8 mouse cellular contexts compared by ENCODE assay signal in the genomic region with DNA sequence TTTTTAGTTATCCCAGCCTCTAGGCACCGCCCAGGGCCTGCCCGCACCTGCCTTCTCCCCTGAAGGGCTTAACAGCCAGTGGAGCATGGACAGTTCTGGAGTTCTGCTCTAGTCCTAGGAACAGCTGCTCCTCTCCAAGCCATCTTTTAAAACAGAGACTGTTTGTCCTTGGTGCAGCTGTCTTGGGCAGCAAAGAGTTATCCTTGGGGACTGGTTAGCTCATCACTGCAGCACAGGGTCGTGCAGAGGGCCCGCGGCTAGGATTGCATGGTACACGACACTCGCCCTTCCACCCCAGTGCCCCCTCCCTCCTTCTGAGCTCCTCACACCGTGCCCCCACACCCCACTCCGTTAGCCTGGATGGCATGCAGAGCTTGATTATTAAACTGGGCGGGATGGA. TPM values are rescaled to one million over a fixed set of nuclear protein-coding genes. Genes with fewer than 3 reads are reported as not detected.
DNase-seq lines count a peak whose midpoint lies in the region; ATAC-seq and TF ChIP-seq lines count a peak whose summit lies in the region.

No protein-coding gene starts in this region.

- ATAC-seq in kidney, embryonic 14.5 days (ENCODE audit: low FRiP score, low TSS enrichment): peak; percentile 21; the same call in 1 of the 2 replicates
- ATAC-seq in embryonic facial prominence, embryonic 12.5 days (ENCODE audit: insufficient number of reproducible peaks, insufficient read depth, low FRiP score, low TSS enrichment): no peak
- ATAC-seq in hindbrain, embryonic 11.5 days (ENCODE audit: low FRiP score): no peak
- ATAC-seq in midbrain, embryonic 15.5 days (replicated peaks): no peak
- ATAC-seq in inflammation-experienced regulatory T-cells, adult 6 months: no peak

- H3K27ac ChIP-seq in kidney, embryonic 14.5 days (ENCODE audit: low read depth, low read length): peak overlapping the region; percentile 78; the same call in 1 of the 2 replicates
- H3K27ac ChIP-seq in embryonic facial prominence, embryonic 12.5 days: no peak overlapping the region; the same call in 1 of the 2 replicates
- peak overlapping the region; percentile 42; the same call in 1 of the 2 replicates for H3K27ac ChIP-seq in hindbrain, embryonic 11.5 days (ENCODE audit: low read depth, low read length)
- H3K27ac ChIP-seq in midbrain, embryonic 15.5 days: no peak overlapping the region
- no peak overlapping the region for H3K27ac ChIP-seq in thymus, adult 2 months (ENCODE audit: control insufficient read depth, insufficient read depth, low read length)

- no peak for TF ChIP-seq CTCF in thymus, adult 2 months (IDR thresholded peaks at IDR 0.05; ENCODE audit: borderline replicate concordance, control insufficient read depth, extremely low read depth, insufficient read depth, low read length, poor library complexity)

- H3K9ac ChIP-seq in kidney, embryonic 14.5 days (ENCODE audit: low read depth, low read length): 0 out of 2 replicates have a peak overlapping the region, but pooled peaks have one; percentile 2
- H3K9ac ChIP-seq in embryonic facial prominence, embryonic 12.5 days: peak overlapping the region; percentile 20; the same call in 1 of the 2 replicates
- H3K9ac ChIP-seq in hindbrain, embryonic 11.5 days (ENCODE audit: low read depth, low read length): peak overlapping the region; percentile 34; the same call in 1 of the 2 replicates
- H3K9ac ChIP-seq in midbrain, embryonic 15.5 days: peak overlapping the region; percentile 32; the same call in 1 of the 2 replicates

- no peak overlapping the region for H3K4me3 ChIP-seq in kidney, embryonic 14.5 days (ENCODE audit: low read length)
- no peak overlapping the region for H3K4me3 ChIP-seq in embryonic facial prominence, embryonic 12.5 days
- peak overlapping the region; percentile 8; the same call in 1 of the 2 replicates for H3K4me3 ChIP-seq in hindbrain, embryonic 11.5 days (ENCODE audit: low read depth, low read length)
- peak overlapping the region; percentile 82; the same call in 1 of the 2 replicates for H3K4me3 ChIP-seq in midbrain, embryonic 15.5 days
- no peak overlapping the region for H3K4me3 ChIP-seq in thymus, adult 2 months (ENCODE audit: control insufficient read depth, insufficient read depth, low read length)

- peaks cover 41% of the 10 kb centered on the region for H3K4me1 ChIP-seq in kidney, embryonic 14.5 days (ENCODE audit: control insufficient read depth, insufficient read depth, low read length)
- H3K4me1 ChIP-seq in embryonic facial prominence, embryonic 12.5 days: peaks cover 34% of the 10 kb centered on the region
- H3K4me1 ChIP-seq in hindbrain, embryonic 11.5 days (replicated peaks; ENCODE audit: control insufficient read depth, insufficient read depth, low read length): peaks cover 10% of the 10 kb centered on the region; the same call in 1 of the 2 replicates
- H3K4me1 ChIP-seq in midbrain, embryonic 15.5 days: peaks cover 48% of the 10 kb centered on the region
- peaks cover 26% of the 10 kb centered on the region for H3K4me1 ChIP-seq in thymus, adult 2 months (replicated peaks; ENCODE audit: control insufficient read depth, insufficient read depth, low read length)

- 34% methylated on average over 10 of the region's 10 CpGs for WGBS in kidney, embryonic 14.5 days
- 57% methylated on average over 10 of the region's 10 CpGs for WGBS in embryonic facial prominence, embryonic 12.5 days
- WGBS in hindbrain, embryonic 11.5 days: 69% methylated on average over 10 of the region's 10 CpGs
- WGBS in midbrain, embryonic 15.5 days: 46% methylated on average over 10 of the region's 10 CpGs
- WGBS in thymus, adult 2 months: 87% methylated on average over 10 of the region's 10 CpGs

- no peaks in the 10 kb centered on the region for H3K27me3 ChIP-seq in kidney, embryonic 14.5 days (ENCODE audit: control insufficient read depth, insufficient read depth, low read length)
- no peaks in the 10 kb centered on the region for H3K27me3 ChIP-seq in embryonic facial prominence, embryonic 12.5 days
- H3K27me3 ChIP-seq in hindbrain, embryonic 11.5 days (ENCODE audit: control insufficient read depth, insufficient read depth, low read length): no peaks in the 10 kb centered on the region
- no peaks in the 10 kb centered on the region for H3K27me3 ChIP-seq in midbrain, embryonic 15.5 days (replicated peaks)
- H3K27me3 ChIP-seq in thymus, adult 2 months (ENCODE audit: control insufficient read depth, insufficient read depth, low read length): no peaks in the 10 kb centered on the region

- no peaks in the 10 kb centered on the region for H3K9me3 ChIP-seq in kidney, embryonic 14.5 days (ENCODE audit: control insufficient read depth, low read length)
- no peaks in the 10 kb centered on the region for H3K9me3 ChIP-seq in embryonic facial prominence, embryonic 12.5 days
- no peaks in the 10 kb centered on the region for H3K9me3 ChIP-seq in hindbrain, embryonic 11.5 days (ENCODE audit: control insufficient read depth, low read length)
- H3K9me3 ChIP-seq in midbrain, embryonic 15.5 days: no peaks in the 10 kb centered on the region

- no peak for TF ChIP-seq POLR2A in thymus, adult 2 months (IDR thresholded peaks at IDR 0.05; ENCODE audit: control insufficient read depth, extremely low read depth, insufficient read depth, low read length, poor library complexity)

- no peak for DNase-seq in kidney, postnatal 10 days
- DNase-seq in hindbrain, embryonic 11.5 days (ENCODE audit: low spot score): no peak
- no peak for DNase-seq in thymus, adult 2 months
- DNase-seq in thymus, postnatal 4 days: no peak

- peak overlapping the region; percentile 89; the same call in 1 of the 2 replicates for H3K4me2 ChIP-seq in kidney, embryonic 14.5 days (replicated peaks; ENCODE audit: low read depth, low read length)
- H3K4me2 ChIP-seq in embryonic facial prominence, embryonic 12.5 days (replicated peaks): peak overlapping the region; percentile 93
- H3K4me2 ChIP-seq in hindbrain, embryonic 11.5 days (replicated peaks; ENCODE audit: low read depth, low read length): peak overlapping the region; percentile 91
- peak overlapping the region; percentile 96 for H3K4me2 ChIP-seq in midbrain, embryonic 15.5 days

- H3K36me3 ChIP-seq in kidney, embryonic 14.5 days (ENCODE audit: control insufficient read depth, insufficient read depth, low read length): peaks cover 14% of the 10 kb centered on the region
- peaks cover 35% of the 10 kb centered on the region for H3K36me3 ChIP-seq in embryonic facial prominence, embryonic 12.5 days
- no peaks in the 10 kb centered on the region for H3K36me3 ChIP-seq in hindbrain, embryonic 11.5 days (ENCODE audit: control insufficient read depth, insufficient read depth, low read length)
- H3K36me3 ChIP-seq in midbrain, embryonic 15.5 days (replicated peaks): peaks cover 10% of the 10 kb centered on the region
- peaks cover 6% of the 10 kb centered on the region; the same call in 1 of the 2 replicates for H3K36me3 ChIP-seq in thymus, adult 2 months (ENCODE audit: control insufficient read depth, insufficient read depth, low read length)

RNA-seq across cellular contexts. Expression of gene Iffo1, which starts 2.3 kb away (rescaled TPM):
- polyA plus RNA-seq in kidney, embryonic 14.5 days (2014; fragmentation: Nextera tagmentation; extraction: Ambion mirVana): 7.0 and 7.4 TPM in 2 replicates
- 19.1 and 24.0 TPM in 2 replicates for polyA plus RNA-seq in embryonic facial prominence, embryonic 12.5 days (2016; fragmentation: Nextera tagmentation; extraction: Ambion mirVana)
- polyA plus RNA-seq in hindbrain, embryonic 11.5 days (2014; fragmentation: Nextera tagmentation; extraction: Ambion mirVana): 10.3 and 10.4 TPM in 2 replicates
- polyA plus RNA-seq in midbrain, embryonic 15.5 days (2015; fragmentation: Nextera tagmentation; extraction: Ambion mirVana): 22.0 and 23.3 TPM in 2 replicates
- 10 to 100 TPM in 1 of 3 experiments, 1 to 10 TPM in 2; 6.9 to 12.4 (median 9.8) TPM for polyA plus RNA-seq in inflammation-experienced regulatory T-cells, adult 6 months (2017; shearing (Covaris generic))
- polyA plus RNA-seq in thymus, adult 2 months (2012; rRNA removed): 90.4 and 94.6 TPM in 2 replicates

RNA-seq across cellular contexts. Expression of gene Nop2, which starts 15.6 kb away (rescaled TPM):
- 58.2 and 67.2 TPM in 2 replicates for polyA plus RNA-seq in kidney, embryonic 14.5 days (2014; fragmentation: Nextera tagmentation; extraction: Ambion mirVana)
- polyA plus RNA-seq in embryonic facial prominence, embryonic 12.5 days (2016; fragmentation: Nextera tagmentation; extraction: Ambion mirVana): 68.0 and 70.1 TPM in 2 replicates
- 45.3 and 58.8 TPM in 2 replicates for polyA plus RNA-seq in hindbrain, embryonic 11.5 days (2014; fragmentation: Nextera tagmentation; extraction: Ambion mirVana)
- polyA plus RNA-seq in midbrain, embryonic 15.5 days (2015; fragmentation: Nextera tagmentation; extraction: Ambion mirVana): 48.4 and 49.1 TPM in 2 replicates
- polyA plus RNA-seq in inflammation-experienced regulatory T-cells, adult 6 months (2017; shearing (Covaris generic)): 10 to 100 TPM; 32.7 to 50.7 (median 48.1) TPM
- 26.4 and 28.6 TPM in 2 replicates for polyA plus RNA-seq in thymus, adult 2 months (2012; rRNA removed)

RNA-seq across cellular contexts. Expression of gene Gapdh, which starts 18.9 kb away (rescaled TPM):
- 2,196 and 2,293 TPM in 2 replicates for polyA plus RNA-seq in kidney, embryonic 14.5 days (2014; fragmentation: Nextera tagmentation; extraction: Ambion mirVana)
- 1,846 and 1,855 TPM in 2 replicates for polyA plus RNA-seq in embryonic facial prominence, embryonic 12.5 days (2016; fragmentation: Nextera tagmentation; extraction: Ambion mirVana)
- 2,070 and 2,095 TPM in 2 replicates for polyA plus RNA-seq in hindbrain, embryonic 11.5 days (2014; fragmentation: Nextera tagmentation; extraction: Ambion mirVana)
- polyA plus RNA-seq in midbrain, embryonic 15.5 days (2015; fragmentation: Nextera tagmentation; extraction: Ambion mirVana): 1,389 and 1,453 TPM in 2 replicates
- 100 to 1,000 TPM; 217 to 463 (median 365) TPM for polyA plus RNA-seq in inflammation-experienced regulatory T-cells, adult 6 months (2017; shearing (Covaris generic))
- polyA plus RNA-seq in thymus, adult 2 months (2012; rRNA removed): 3,688 and 4,326 TPM in 2 replicates

RNA-seq across cellular contexts. Expression of gene Ncapd2, which starts 44.2 kb away (rescaled TPM):
- polyA plus RNA-seq in kidney, embryonic 14.5 days (2014; fragmentation: Nextera tagmentation; extraction: Ambion mirVana): 99.6 and 150 TPM in 2 replicates
- 186 and 191 TPM in 2 replicates for polyA plus RNA-seq in embryonic facial prominence, embryonic 12.5 days (2016; fragmentation: Nextera tagmentation; extraction: Ambion mirVana)
- 109 and 110 TPM in 2 replicates for polyA plus RNA-seq in hindbrain, embryonic 11.5 days (2014; fragmentation: Nextera tagmentation; extraction: Ambion mirVana)
- polyA plus RNA-seq in midbrain, embryonic 15.5 days (2015; fragmentation: Nextera tagmentation; extraction: Ambion mirVana): 58.3 and 58.6 TPM in 2 replicates
- 10 to 100 TPM; 25.4 to 88.8 (median 51.2) TPM for polyA plus RNA-seq in inflammation-experienced regulatory T-cells, adult 6 months (2017; shearing (Covaris generic))
- 430 and 598 TPM in 2 replicates for polyA plus RNA-seq in thymus, adult 2 months (2012; rRNA removed)

RNA-seq across cellular contexts. Expression of gene Mrpl51, which starts 44.3 kb away (rescaled TPM):
- polyA plus RNA-seq in kidney, embryonic 14.5 days (2014; fragmentation: Nextera tagmentation; extraction: Ambion mirVana): 203 and 238 TPM in 2 replicates
- polyA plus RNA-seq in embryonic facial prominence, embryonic 12.5 days (2016; fragmentation: Nextera tagmentation; extraction: Ambion mirVana): 191 and 206 TPM in 2 replicates
- polyA plus RNA-seq in hindbrain, embryonic 11.5 days (2014; fragmentation: Nextera tagmentation; extraction: Ambion mirVana): 184 and 189 TPM in 2 replicates
- 129 and 131 TPM in 2 replicates for polyA plus RNA-seq in midbrain, embryonic 15.5 days (2015; fragmentation: Nextera tagmentation; extraction: Ambion mirVana)
- 100 to 1,000 TPM in 1 of 3 experiments, 10 to 100 TPM in 2; 65.3 to 102 (median 74.3) TPM for polyA plus RNA-seq in inflammation-experienced regulatory T-cells, adult 6 months (2017; shearing (Covaris generic))
- polyA plus RNA-seq in thymus, adult 2 months (2012; rRNA removed): 68.1 and 70.7 TPM in 2 replicates

Comparison
In these comparisons a context has a peak if more than half of its experiments do, and no peak if none do; other contexts are left out.
1. H3K27ac ChIP-seq: peak in kidney, embryonic 14.5 days (single experiment) and hindbrain, embryonic 11.5 days (single experiment); none in embryonic facial prominence, embryonic 12.5 days (single experiment), midbrain, embryonic 15.5 days (single experiment) and thymus, adult 2 months (single experiment).
2. H3K4me3 ChIP-seq: peak in hindbrain, embryonic 11.5 days (single experiment) and midbrain, embryonic 15.5 days (single experiment); none in kidney, embryonic 14.5 days (single experiment), embryonic facial prominence, embryonic 12.5 days (single experiment) and thymus, adult 2 months (single experiment).
3. Peak in every context shown above with its lines, with median percentiles within 50 percentile points of each other: H3K4me2 ChIP-seq and H3K9ac ChIP-seq.